Mouse (Mus musculus) ES-Bruce4 (cell line): ENCODE results near the gene Acin1. TPM values are rescaled to one million over a fixed set of nuclear protein-coding genes. Genes with fewer than 3 reads are reported as not detected.
A peak's percentile ranks its signal among the peaks of the same experiment; 100 is the strongest.

ENCODE experiments used
- H3K27ac ChIP-seq: 2 replicates; pipeline ENCODE4 v1.5.1; 2012; ENCODE audit warnings: low read length, inconsistent platforms; ENCODE audit not compliant: insufficient read depth
- H3K27me3 ChIP-seq: 2 replicates; pipeline ENCODE4 v1.6.1; 2012; ENCODE audit warnings: mild to moderate bottlenecking, low read length, inconsistent platforms; ENCODE audit not compliant: control insufficient read depth, poor library complexity, insufficient read depth, severe bottlenecking
- H3K36me3 ChIP-seq: 2 replicates; pipeline ENCODE4 v1.6.1; 2012; ENCODE audit warnings: inconsistent platforms, mild to moderate bottlenecking, low read length, moderate library complexity; ENCODE audit not compliant: control insufficient read depth, poor library complexity, insufficient read depth, severe bottlenecking
- H3K4me1 ChIP-seq: one replicate; pipeline ENCODE4 v1.8.1; 2011; ENCODE audit warnings: low read length; ENCODE audit not compliant: control insufficient read depth, insufficient read depth
- H3K4me3 ChIP-seq: 2 replicates; pipeline ENCODE4 v1.5.1; 2011; ENCODE audit warnings: low read depth, mild to moderate bottlenecking, low read length
- H3K9ac ChIP-seq: 2 replicates; pipeline ENCODE4 v1.6.1; 2012; ENCODE audit warnings: low read depth, mild to moderate bottlenecking, inconsistent platforms; ENCODE audit not compliant: poor library complexity, severe bottlenecking
- H3K9me3 ChIP-seq: replicated peaks from 2 replicates; pipeline ENCODE4 v1.6.1; 2012; ENCODE audit warnings: mild to moderate bottlenecking, low read length, inconsistent platforms; ENCODE audit not compliant: control insufficient read depth, poor library complexity, insufficient read depth, severe bottlenecking
- CTCF ChIP-seq: IDR thresholded peaks from one replicate; pipeline ENCODE4 v1.8.1; 2011; ENCODE audit warnings: low read depth, low read length
- EP300 ChIP-seq: IDR thresholded peaks from 2 replicates; pipeline ENCODE4 v1.6.1; 2011; ENCODE audit warnings: low read depth, low read length; ENCODE audit not compliant: insufficient read depth
- POLR2A ChIP-seq: IDR thresholded peaks from one replicate; pipeline ENCODE4 v1.8.1; 2011; ENCODE audit warnings: low read length; ENCODE audit not compliant: insufficient read depth
- polyA plus RNA-seq: library from polyadenylated mRNA; stranded (reverse); fragments of >200 nt; gene quantifications from 2 replicates; pipeline ENCODE4 v1.2.4, GENCODE M21; 2011; ENCODE audit warnings: low read depth; ENCODE audit not compliant: missing spikeins, insufficient read depth, insufficient read length

Acin1 gene
- polyA plus RNA-seq, 1 experiment = 299 TPM

DNA sequence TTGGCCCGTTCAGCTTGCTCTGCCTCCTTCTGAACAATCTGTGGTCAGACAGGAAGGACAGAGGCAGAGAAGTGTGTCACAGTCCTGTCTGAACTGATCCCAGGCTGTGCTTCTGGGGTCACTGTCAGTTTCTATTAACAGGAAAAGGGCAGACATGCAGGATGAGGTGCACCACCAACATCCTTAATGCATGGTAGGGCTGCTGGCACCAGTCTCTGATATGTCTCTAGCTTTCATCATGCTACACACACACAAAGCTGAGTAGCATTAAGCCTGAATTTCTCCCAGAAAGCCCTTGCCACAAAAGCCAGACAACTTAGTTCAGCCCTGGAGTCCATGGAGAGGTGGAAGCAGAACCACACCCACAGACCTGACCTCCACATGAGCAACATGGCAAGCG is 43.7 kb downstream of the Acin1 start:
- H3K27ac ChIP-seq = no peak overlapping the region
- H3K27me3 ChIP-seq = no peaks in the 10 kb centered on the region
- H3K4me1 ChIP-seq = no peaks in the 10 kb centered on the region
- no peak overlapping the region for H3K4me3 ChIP-seq
- no peaks in the 10 kb centered on the region for H3K9me3 ChIP-seq
- H3K9ac ChIP-seq = no peak overlapping the region
- H3K36me3 ChIP-seq = peaks cover 46% of the 10 kb centered on the region
- TF ChIP-seq CTCF (no peak), POLR2A (no peak), EP300 (no peak)

GRCm38 (mm10) chr14:54642224-54642944 is 44.3 kb downstream of the Acin1 start:
- Histone ChIP-seq H3K4me3 (no peak overlapping the region), H3K9ac (no peak overlapping the region), H3K27me3 (no peaks in the 10 kb centered on the region), H3K27ac (no peak overlapping the region), H3K9me3 (no peaks in the 10 kb centered on the region), H3K36me3 (peaks cover 40% of the 10 kb centered on the region), H3K4me1 (no peaks in the 10 kb centered on the region)
- no peak for TF ChIP-seq CTCF

GRCm38 (mm10) chr14:54641305-54641969 is 45.3 kb downstream of the Acin1 start, which contains the start of gene Cdh24:
Gene Cdh24 (minus strand): TSS chr14:54641364.
- peak within 1 kb of the TSS; percentile 73 for H3K9ac ChIP-seq
- no peak within 1 kb of the TSS for H3K27ac ChIP-seq
- no peaks in the 10 kb centered on the region for H3K4me1 ChIP-seq
- peak within 1 kb of the TSS; percentile 77 for H3K4me3 ChIP-seq
- H3K36me3 ChIP-seq = peaks cover 31% of the 10 kb centered on the region
- no peaks in the 10 kb centered on the region for H3K9me3 ChIP-seq
- H3K27me3 ChIP-seq = no peaks in the 10 kb centered on the region
- TF ChIP-seq POLR2A (no peak), CTCF (peak; percentile 75)

DNA sequence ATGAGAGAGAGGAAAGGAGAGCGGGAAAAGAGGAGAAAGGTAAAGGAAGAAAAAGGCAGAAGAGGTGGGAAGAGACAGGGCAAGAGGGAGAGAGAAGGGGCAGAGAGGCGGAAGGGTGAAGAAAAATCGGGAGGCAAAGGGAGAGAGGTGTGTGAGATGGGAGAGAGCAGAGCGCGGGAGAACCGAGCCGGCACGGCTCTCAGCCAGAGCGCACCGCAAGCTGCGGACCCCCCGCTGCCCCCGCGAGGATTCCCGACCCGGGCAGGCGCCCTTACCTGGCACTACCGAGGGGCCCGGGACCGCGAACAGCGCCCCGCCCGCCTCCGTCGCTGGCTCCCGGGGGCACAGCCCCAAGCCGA is 45.8 kb downstream of the Acin1 start, which contains the start of gene Gm17606:
Gene Gm17606, plus strand, starts transcription at position 7 of the 359 bp plus-strand sequence.
- Histone ChIP-seq H3K9me3 (no peaks in the 10 kb centered on the region), H3K9ac (peak within 1 kb of the TSS; percentile 73), H3K27me3 (no peaks in the 10 kb centered on the region), H3K4me3 (peak within 1 kb of the TSS; percentile 77), H3K4me1 (no peaks in the 10 kb centered on the region), H3K36me3 (peaks cover 26% of the 10 kb centered on the region), H3K27ac (no peak within 1 kb of the TSS)
- no peak for TF ChIP-seq POLR2A
- no peak for TF ChIP-seq EP300
- TF ChIP-seq CTCF = no peak

- no peak overlapping the region for H3K4me3 ChIP-seq
- no peak overlapping the region for H3K27ac ChIP-seq
- TF ChIP-seq POLR2A = no peak
- no peak for TF ChIP-seq CTCF
- no peak for TF ChIP-seq EP300
- H3K9ac ChIP-seq = no peak overlapping the region
- H3K9me3 ChIP-seq = no peaks in the 10 kb centered on the region
- H3K27me3 ChIP-seq = no peaks in the 10 kb centered on the region
- peaks cover 19% of the 10 kb centered on the region for H3K36me3 ChIP-seq
- no peaks in the 10 kb centered on the region for H3K4me1 ChIP-seq
Measured at GRCm38 (mm10) chr14:54640121-54640520, 46.6 kb downstream of the Acin1 start.

GRCm38 (mm10) chr14:54638210-54638609 is 48.5 kb downstream of the Acin1 start:
- Histone ChIP-seq H3K9ac (no peak overlapping the region), H3K27ac (no peak overlapping the region), H3K36me3 (peaks cover under 1% of the 10 kb centered on the region), H3K9me3 (no peaks in the 10 kb centered on the region), H3K4me3 (no peak overlapping the region), H3K4me1 (no peaks in the 10 kb centered on the region), H3K27me3 (no peaks in the 10 kb centered on the region)
- TF ChIP-seq EP300 (no peak), CTCF (peak; percentile 31)
